Mouse (Mus musculus) heart, adult 2 months (tissue): ENCODE measurements around the gene Vps26a. TPM values are rescaled to one million over a fixed set of nuclear protein-coding genes. Genes with fewer than 3 reads are reported as not detected.
"Not testable (repeated sequence)": the region's sequence is repeated elsewhere in the genome, so short reads cannot be mapped to it uniquely, and the experiment has no call there.

Experiments used
- DNase-seq, 2 experiments: peaks; one replicate each; pipeline ENCODE4 v3.0.0; 2021
- H3K27ac ChIP-seq: fragments of 200-600 bp; 2 replicates; pipeline ENCODE4 v1.8.1; 2022
- H3K27me3 ChIP-seq: fragments of 200-500 bp; 2 replicates; pipeline ENCODE4 v1.6.1; 2012; ENCODE audit warnings: mild to moderate bottlenecking, low read length, inconsistent platforms, mixed read lengths; ENCODE audit not compliant: control insufficient read depth, insufficient read depth
- H3K36me3 ChIP-seq: fragments of 200-500 bp; 2 replicates; pipeline ENCODE4 v1.6.1; 2012; ENCODE audit warnings: low read length, inconsistent platforms; ENCODE audit not compliant: control insufficient read depth, insufficient read depth
- H3K4me1 ChIP-seq: fragments of 200-500 bp; 2 replicates; pipeline ENCODE4 v1.6.1; 2011; ENCODE audit warnings: low read length; ENCODE audit not compliant: control insufficient read depth, insufficient read depth
- H3K4me3 ChIP-seq: fragments of 200-600 bp; 2 replicates; pipeline ENCODE4 v1.8.1; 2022
- H3K79me2 ChIP-seq: fragments of 200-500 bp; replicated peaks from 2 replicates; pipeline ENCODE4 v1.6.1; 2012; ENCODE audit warnings: mild to moderate bottlenecking, inconsistent platforms, low read length, moderate library complexity, mixed read lengths; ENCODE audit not compliant: control insufficient read depth, insufficient read depth
- H3K9ac ChIP-seq: fragments of 200-500 bp; 2 replicates; pipeline ENCODE4 v1.6.1; 2012; ENCODE audit warnings: low read depth, mild to moderate bottlenecking, control low read depth, inconsistent platforms, low read length, mixed read lengths
- CTCF ChIP-seq: fragments of 200-600 bp; IDR thresholded peaks from 2 replicates; pipeline ENCODE4 v1.8.1; 2022; ENCODE audit warnings: antibody characterized with exemption, mild to moderate bottlenecking, moderate library complexity
- EP300 ChIP-seq: fragments of 200-500 bp; IDR thresholded peaks from 2 replicates; pipeline ENCODE4 v1.6.1; 2011; ENCODE audit warnings: low read depth, low read length, control low read depth; ENCODE audit not compliant: insufficient read depth
- POLR2A ChIP-seq: fragments of 200-500 bp; IDR thresholded peaks from 2 replicates; pipeline ENCODE4 v1.6.1; 2011; ENCODE audit warnings: mild to moderate bottlenecking, low read depth, low read length, control low read depth; ENCODE audit not compliant: insufficient read depth
- WGBS: fragments of 180-500 bp; shearing (Covaris S2); methylation state at CpG from one replicate; pipeline ENCODE4 v1.1.7; 2018; 5-methylcytosine and 5-hydroxymethylcytosine counted together
- intact Hi-C: fragments of 180-260 bp; cut with DNase I; formaldehyde crosslinking; loops from one replicate; pipeline ENCODE4 v1.15.1; 2025
- polyA plus RNA-seq: library from polyadenylated mRNA; depleted of rRNA; stranded (reverse); fragments of >200 nt; gene quantifications from 2 replicates; pipeline ENCODE4 v1.2.3, GENCODE M21; 2012
- total RNA-seq, 2 experiments: library from RNA; stranded (reverse); gene quantifications; 2 replicates each; pipeline ENCODE4 v1.2.3; 2021

Vps26a gene
- total and polyA plus RNA-seq, 3 experiments: 21.2 to 46.8 (median 45.6) TPM

DNA sequence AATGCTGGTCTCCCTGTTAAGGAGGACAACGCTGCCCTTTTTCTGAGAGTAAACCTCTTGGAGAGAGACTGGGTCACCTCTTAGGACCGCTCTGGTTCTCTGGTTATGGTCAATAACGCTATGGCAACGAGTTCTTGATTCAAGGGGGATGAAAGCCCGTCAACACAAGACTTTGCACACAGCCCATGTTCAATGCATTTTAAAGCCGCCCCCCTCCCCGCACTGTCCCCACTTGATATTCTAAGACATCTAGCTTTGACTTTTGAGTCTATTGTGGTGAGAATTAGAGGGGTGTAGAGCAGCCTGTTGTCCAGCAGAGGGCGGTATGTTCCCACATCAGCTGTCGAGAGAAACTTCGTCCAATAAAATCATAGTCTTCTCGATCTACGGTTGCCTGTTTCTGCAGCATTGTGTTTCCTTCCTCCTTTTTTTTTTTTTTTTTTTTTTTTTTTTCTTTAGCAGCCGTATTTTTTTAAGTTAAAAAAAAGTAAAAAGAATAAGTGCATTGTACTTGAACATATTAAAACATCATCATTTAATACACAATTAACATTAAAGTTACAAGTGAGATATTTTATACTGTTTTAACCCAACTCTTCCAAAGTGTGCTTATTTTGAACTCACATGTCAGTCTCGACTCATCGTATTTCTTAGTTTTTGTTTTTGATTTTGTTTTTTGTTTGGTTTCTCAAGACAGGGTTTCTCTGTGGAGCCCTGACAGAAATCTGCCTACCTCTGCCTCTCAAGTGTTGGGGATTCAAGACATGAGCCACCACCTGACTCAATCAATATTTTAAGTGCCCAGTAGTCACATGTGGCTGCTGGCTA lies 13.7 kb upstream of the Vps26a start:
- peaks cover 8% of the 10 kb centered on the region for H3K4me1 ChIP-seq
- DNase-seq: peak; percentile 64 to 68
- TF ChIP-seq EP300 (peak; percentile 93), CTCF (peak; percentile 90), POLR2A (no peak)
- no peak overlapping the region for H3K9ac ChIP-seq
- H3K4me3 ChIP-seq: no peak overlapping the region
- intact Hi-C loops: loop anchor here (1.0 to 2.0 kb wide), 2 partner anchors 30 to 49 kb away; no protein-coding TSS in a partner anchor
- WGBS: 17% methylated on average over 15 of the region's 15 CpGs
- peaks cover 4% of the 10 kb centered on the region; the same call in 1 of the 2 replicates for H3K36me3 ChIP-seq
- H3K27ac ChIP-seq: peak overlapping the region; percentile 42
- no peaks in the 10 kb centered on the region for H3K79me2 ChIP-seq
- no peaks in the 10 kb centered on the region for H3K27me3 ChIP-seq

DNA sequence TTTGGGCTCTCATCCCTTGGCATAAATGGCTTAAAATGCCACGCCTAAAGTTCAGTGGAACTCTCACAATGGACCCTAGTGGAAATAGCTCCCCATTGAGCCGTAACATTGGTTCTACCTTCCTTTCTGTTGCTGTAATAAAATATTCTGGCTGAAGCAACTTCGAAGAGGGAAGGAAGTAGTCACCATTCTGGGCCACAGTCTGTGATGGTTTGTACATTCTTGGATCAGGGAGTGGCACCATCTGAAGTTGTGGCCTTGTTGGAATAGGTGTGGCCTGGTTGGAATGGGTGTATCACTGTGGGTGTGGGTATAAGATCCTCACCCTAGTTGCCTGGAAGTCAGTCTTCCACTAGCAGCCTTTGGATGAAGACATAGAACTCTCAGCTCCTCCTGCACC lies 5.1 kb upstream of the Vps26a start:
- H3K9ac ChIP-seq, DNase-seq, H3K79me2 ChIP-seq, H3K27me3 ChIP-seq, intact Hi-C loops, H3K36me3 ChIP-seq, H3K4me3 ChIP-seq, H3K27ac ChIP-seq, H3K4me1 ChIP-seq: not testable (repeated sequence)
- 70% methylated on average over 3 of the region's 3 CpGs for WGBS

DNA sequence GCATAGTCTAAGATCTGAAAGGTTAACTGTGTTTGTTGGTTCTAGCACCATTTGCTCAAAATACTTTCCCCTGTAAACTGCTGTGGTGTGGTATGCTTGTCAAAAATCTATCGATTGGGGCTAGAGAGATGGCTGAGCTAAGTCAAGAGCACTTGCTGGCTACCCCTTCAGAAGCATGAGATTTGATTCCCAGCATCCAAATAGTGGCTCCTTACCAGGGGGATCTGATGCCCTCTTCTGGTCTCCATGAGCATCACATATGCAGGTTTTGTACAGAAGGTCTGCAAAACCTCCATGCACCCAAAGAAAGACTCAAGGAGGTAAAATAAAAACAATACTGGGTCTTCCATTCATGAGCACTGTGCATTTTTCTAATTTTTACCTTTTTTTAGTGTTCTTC lies 1.7 kb upstream of the Vps26a start:
- 6% methylated on average over 1 of the region's 1 CpGs for WGBS
- peak in 1 of 2 experiments; percentile 38 for DNase-seq

DNA sequence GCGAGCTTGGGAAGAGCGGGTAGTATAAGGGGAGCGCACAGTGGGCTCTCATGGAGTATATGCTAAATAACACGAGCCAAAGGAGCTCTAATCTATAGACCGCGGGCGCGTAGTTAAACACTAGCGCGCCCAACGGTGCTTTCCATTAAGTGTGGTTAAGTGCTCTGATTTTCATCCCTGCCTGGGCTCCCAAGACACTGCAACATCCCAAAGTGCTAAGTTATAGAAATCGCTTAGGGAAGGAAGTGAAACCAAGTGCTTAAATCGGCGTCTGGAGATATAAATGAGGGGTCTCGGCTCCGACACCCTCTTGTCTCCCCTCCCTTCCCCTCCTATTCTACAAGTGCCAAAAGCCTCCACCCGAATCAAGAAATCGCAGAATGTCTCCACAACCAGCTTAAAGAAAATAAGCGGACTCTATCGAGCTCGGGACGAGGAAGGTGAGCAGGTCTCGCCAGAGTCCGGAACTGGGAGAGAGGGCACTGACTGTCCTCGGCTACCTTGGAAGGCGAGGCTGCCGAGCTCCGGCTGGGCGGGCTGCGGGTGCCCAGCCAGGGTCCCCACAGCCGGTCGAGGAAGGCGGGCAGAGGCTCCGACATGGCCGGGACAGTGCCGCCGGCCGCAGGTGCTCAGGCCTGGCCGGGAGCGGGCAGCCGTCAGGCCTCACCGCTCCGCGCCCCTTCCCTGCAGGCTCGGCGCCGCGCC lies 575 bp downstream of the Vps26a start:
- TF ChIP-seq EP300 (no peak), POLR2A (no peak), CTCF (no peak)
- H3K9ac ChIP-seq: peak overlapping the region; percentile 96
- intact Hi-C loops: loop anchor here (2.0 to 5.0 kb wide), 3 partner anchors 37 to 294 kb away; partner anchors contain the start of genes 4930507D05Rik, Ddx50 and Supv3l1
- H3K4me3 ChIP-seq: peak overlapping the region; percentile 86
- H3K36me3 ChIP-seq: peaks cover 2% of the 10 kb centered on the region; the same call in 1 of the 2 replicates
- H3K27ac ChIP-seq: peak overlapping the region; percentile 92
- H3K79me2 ChIP-seq: peaks cover 2% of the 10 kb centered on the region
- no peak for DNase-seq
- no peaks in the 10 kb centered on the region for H3K27me3 ChIP-seq
- H3K4me1 ChIP-seq: peaks cover 3% of the 10 kb centered on the region
- WGBS: under 1% methylated on average over 45 of the region's 48 CpGs

More for the DNA sequence above, 1.7 kb upstream of the Vps26a start:
- intact Hi-C loops: loop anchor here (5.0 kb wide), 2 partner anchors 164 to 296 kb away; partner anchors contain the start of gene Ddx50
- H3K79me2 ChIP-seq: 0 out of 2 replicates have a peak, but pooled peaks cover 2% of the 10 kb centered on the region
- H3K27ac ChIP-seq: no peak overlapping the region
- TF ChIP-seq CTCF: peak; percentile 89
- no peak for TF ChIP-seq EP300
- no peak for TF ChIP-seq POLR2A
- H3K27me3 ChIP-seq: no peaks in the 10 kb centered on the region
- peaks cover 4% of the 10 kb centered on the region for H3K4me1 ChIP-seq
- peaks cover 2% of the 10 kb centered on the region; the same call in 1 of the 2 replicates for H3K36me3 ChIP-seq
- H3K4me3 ChIP-seq: no peak overlapping the region
- H3K9ac ChIP-seq: no peak overlapping the region

DNA sequence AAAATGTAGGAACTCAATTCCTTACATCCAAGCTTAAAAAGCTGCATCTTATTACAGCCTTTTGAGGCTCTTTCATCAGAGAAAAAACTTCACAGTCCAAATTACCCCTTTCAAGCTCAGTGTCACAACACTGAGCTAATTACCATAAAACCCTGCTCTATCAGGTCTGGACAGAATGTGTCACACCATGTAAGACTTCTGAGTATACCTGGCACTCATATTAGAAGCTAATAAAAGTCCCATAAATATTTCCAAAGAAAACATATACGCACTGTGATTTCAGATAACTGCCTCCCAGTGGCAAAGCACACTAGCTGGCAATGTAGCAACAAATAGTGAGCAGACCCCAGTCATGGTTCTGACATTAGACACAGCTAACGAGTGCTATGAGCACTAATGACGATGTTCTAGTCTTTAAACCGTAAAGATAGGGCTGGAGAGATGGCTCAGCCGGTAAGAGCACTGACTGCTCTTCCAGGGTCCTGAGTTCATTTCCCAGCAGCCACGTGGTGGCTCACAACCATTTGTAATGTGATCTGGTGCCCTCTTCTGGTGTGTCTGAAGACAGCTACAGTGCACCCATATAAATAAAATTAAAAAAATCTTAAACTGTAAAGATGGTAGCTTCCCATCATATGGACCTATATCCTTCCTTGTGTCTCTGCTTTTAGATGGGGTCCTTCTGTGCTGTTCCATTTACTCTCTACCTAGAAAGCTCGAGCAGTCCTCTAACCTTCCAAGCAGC lies 5.3 kb downstream of the Vps26a start:
- H3K9ac ChIP-seq: no peak overlapping the region
- peaks cover 6% of the 10 kb centered on the region for H3K79me2 ChIP-seq
- H3K36me3 ChIP-seq: peaks cover 17% of the 10 kb centered on the region
- H3K4me1 ChIP-seq: peaks cover 3% of the 10 kb centered on the region
- TF ChIP-seq CTCF: no peak; the same call in 1 of the 2 replicates
- TF ChIP-seq EP300: no peak
- TF ChIP-seq POLR2A: no peak
- no peak for DNase-seq
- intact Hi-C loops: no loop called here
- no peaks in the 10 kb centered on the region for H3K27me3 ChIP-seq
- WGBS: 72% methylated on average over 7 of the region's 7 CpGs
- no peak overlapping the region for H3K27ac ChIP-seq
- no peak overlapping the region for H3K4me3 ChIP-seq
